Mouse (Mus musculus) embryonic stem cell, embryonic (primary cell): ENCODE data around the gene Slc45a2.

Experiments
- CTCF ChIA-PET, 4 experiments: fragments of 300-600 bp in 2 of 4; fragments of 350-600 bp in 2 of 4; sonication (Branson Sonifier 250); formaldehyde crosslinking; loops; one replicate each; lab custom pipeline; 2022; ENCODE audit warnings: inconsistent platforms in 2 of 4; lab: Charles Lee
- POLR2A ChIA-PET, 4 experiments: fragments of 300-600 bp in 2 of 4; fragments of 350-600 bp in 2 of 4; sonication (Branson Sonifier 250); formaldehyde crosslinking; loops; one replicate each; lab custom pipeline; 2022; ENCODE audit warnings: antibody characterized with exemption in 4 of 4, inconsistent platforms in 1 of 4; lab: Charles Lee

The Slc45a2 gene

GRCm38 (mm10) chr15:11038476-11038875 lies 38.0 kb downstream of the Slc45a2 start:
- CTCF ChIA-PET: interaction anchor here (0.5 to 3.4 kb wide), 13 partner anchors 26 to 530 kb away, joined by 3 to 26 read pairs (median 5); partner anchors contain the start of gene Adamts12 (in 1 of the 4)
- POLR2A ChIA-PET: interaction anchor here in 1 of 4 experiments (1.9 kb wide), 1 partner anchor 361 kb away, joined by 7 read pairs; the partner anchor contains the start of gene Tars

GRCm38 (mm10) chr15:11040067-11040466 lies 39.5 kb downstream of the Slc45a2 start:
- ChIA-PET CTCF (interaction anchor here in 2 of 4 experiments (1.5 to 3.3 kb wide), 3 partner anchors 31 to 339 kb away, joined by 3 to 26 read pairs (median 6); partner anchors contain the start of gene C1qtnf3 (in 1 of the 2)), POLR2A (no interaction called here)

GRCm38 (mm10) chr15:11041229-11041628 lies 40.7 kb downstream of the Slc45a2 start:
- CTCF ChIA-PET: no interaction called here
- POLR2A ChIA-PET: no interaction called here

GRCm38 (mm10) chr15:11042828-11043227 lies 42.3 kb downstream of the Slc45a2 start:
- POLR2A ChIA-PET: no interaction called here

GRCm38 (mm10) chr15:11053678-11054439 lies 53.3 kb downstream of the Slc45a2 start:
- CTCF ChIA-PET: no interaction called here
- POLR2A ChIA-PET: no interaction called here

More at GRCm38 (mm10) chr15:11042828-11043227, 42.3 kb downstream of the Slc45a2 start:
- CTCF ChIA-PET: interaction anchor here in 1 of 4 experiments (1.6 kb wide), 1 partner anchor 364 kb away, joined by 3 read pairs; no protein-coding TSS in a partner anchor

GRCm38 (mm10) chr15:11054440-11055080 lies 54.0 kb downstream of the Slc45a2 start:
- ChIA-PET CTCF (no interaction called here), POLR2A (no interaction called here)

- POLR2A ChIA-PET: no interaction called here
- CTCF ChIA-PET: no interaction called here
Measured at GRCm38 (mm10) chr15:11062903-11063302, 62.4 kb downstream of the Slc45a2 start.

- ChIA-PET CTCF (interaction anchor here in 3 of 4 experiments (0.6 to 1.0 kb wide), 4 partner anchors 26 to 743 kb away, joined by 3 to 5 read pairs (median 3); no protein-coding TSS in a partner anchor), POLR2A (interaction anchor here in 1 of 4 experiments (0.6 to 1.1 kb wide), 2 partner anchors 55 to 610 kb away, joined by 3 to 5 read pairs; no protein-coding TSS in a partner anchor)
Measured at GRCm38 (mm10) chr15:11064160-11064557, 63.6 kb downstream of the Slc45a2 start.

- CTCF ChIA-PET: interaction anchor here in 2 of 4 experiments (1.0 kb wide), 3 partner anchors 26 to 343 kb away, joined by 3 read pairs; no protein-coding TSS in a partner anchor
Measured at GRCm38 (mm10) chr15:11064558-11065411, 64.3 kb downstream of the Slc45a2 start, which contains the start of gene Adamts12. Gene Adamts12 (plus strand): TSS chr15:11064790.

GRCm38 (mm10) chr15:11065528-11066171 lies 65.1 kb downstream of the Slc45a2 start:
- POLR2A ChIA-PET: interaction anchor here in 2 of 4 experiments (0.6 to 1.0 kb wide), 4 partner anchors 33 to 1568 kb away, joined by 3 to 5 read pairs (median 3); partner anchors contain the start of gene Tars (in 1 of the 2)
- CTCF ChIA-PET: interaction anchor here in 1 of 4 experiments (0.6 kb wide), 1 partner anchor 145 kb away, joined by 3 read pairs; no protein-coding TSS in a partner anchor

More at GRCm38 (mm10) chr15:11064558-11065411, 64.3 kb downstream of the Slc45a2 start, which contains the start of gene Adamts12:
- POLR2A ChIA-PET: interaction anchor here in 2 of 4 experiments (0.6 to 1.1 kb wide), 4 partner anchors 56 to 1569 kb away, joined by 3 to 5 read pairs (median 4); partner anchors contain the start of gene Tars (in 1 of the 2)

GRCm38 (mm10) chr15:11066299-11066698 lies 65.8 kb downstream of the Slc45a2 start:
- CTCF ChIA-PET: no interaction called here
- POLR2A ChIA-PET: interaction anchor here in 1 of 4 experiments (0.6 to 0.7 kb wide), 2 partner anchors 32 to 1152 kb away, joined by 3 read pairs; no protein-coding TSS in a partner anchor

GRCm38 (mm10) chr15:11067891-11068290 lies 67.4 kb downstream of the Slc45a2 start:
- ChIA-PET POLR2A (no interaction called here), CTCF (no interaction called here)

GRCm38 (mm10) chr15:11075726-11076361 lies 75.3 kb downstream of the Slc45a2 start:
- ChIA-PET POLR2A (no interaction called here), CTCF (no interaction called here)
